Mouse (Mus musculus): ENCODE results near the gene Apbb2. TPM values are rescaled to one million over a fixed set of nuclear protein-coding genes. Genes with fewer than 3 reads are reported as not detected.

The Apbb2 gene
- polyA plus RNA-seq, 1 experiment: not detected

DNA sequence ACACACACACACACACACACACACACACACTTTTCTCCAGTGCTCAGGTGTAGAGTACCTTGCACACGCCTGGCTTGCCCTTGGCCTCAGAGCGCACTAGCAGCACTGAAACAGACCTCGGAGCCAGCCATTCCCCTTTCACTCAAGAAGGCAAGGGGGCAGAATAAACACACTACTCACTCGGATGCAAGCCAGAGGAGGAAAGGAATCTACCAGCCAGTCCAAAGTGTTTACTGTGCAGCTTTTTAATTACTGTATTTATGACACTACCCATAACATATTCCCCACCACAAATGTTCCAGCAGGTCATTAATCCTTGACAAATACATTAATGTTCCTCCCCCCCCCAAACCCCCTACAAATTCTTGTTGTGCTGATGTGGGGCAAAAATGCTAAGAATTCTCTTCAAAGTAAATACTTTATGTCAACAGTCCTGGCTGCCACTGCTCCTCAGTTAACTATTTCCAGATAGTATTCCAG, 121.7 kb downstream of the Apbb2 start:
- no peak for TF ChIP-seq GATA1 (IDR thresholded peaks at IDR 0.05; ENCODE audit: low read length)

DNA sequence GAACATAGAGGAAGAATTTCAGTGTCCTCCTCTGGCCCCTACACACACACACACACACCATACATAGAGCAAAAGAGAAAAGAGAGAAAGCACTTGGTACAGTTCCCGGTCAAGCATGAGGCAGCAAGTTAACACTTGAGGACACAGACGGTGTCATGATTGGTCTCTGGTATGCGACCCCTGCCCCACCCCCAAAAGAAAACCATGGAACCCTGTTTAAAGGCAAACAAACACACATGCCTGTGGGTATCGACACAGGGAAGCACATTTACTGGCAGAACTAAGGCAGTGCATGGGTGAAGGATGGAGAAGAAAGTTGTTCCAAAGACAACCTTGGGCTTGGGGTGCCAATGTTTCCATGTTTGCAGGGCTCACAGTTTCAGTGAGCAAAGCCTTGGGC, 123.9 kb downstream of the Apbb2 start:
- TF ChIP-seq GATA1 (IDR thresholded peaks at IDR 0.05; ENCODE audit: low read length): no peak

DNA sequence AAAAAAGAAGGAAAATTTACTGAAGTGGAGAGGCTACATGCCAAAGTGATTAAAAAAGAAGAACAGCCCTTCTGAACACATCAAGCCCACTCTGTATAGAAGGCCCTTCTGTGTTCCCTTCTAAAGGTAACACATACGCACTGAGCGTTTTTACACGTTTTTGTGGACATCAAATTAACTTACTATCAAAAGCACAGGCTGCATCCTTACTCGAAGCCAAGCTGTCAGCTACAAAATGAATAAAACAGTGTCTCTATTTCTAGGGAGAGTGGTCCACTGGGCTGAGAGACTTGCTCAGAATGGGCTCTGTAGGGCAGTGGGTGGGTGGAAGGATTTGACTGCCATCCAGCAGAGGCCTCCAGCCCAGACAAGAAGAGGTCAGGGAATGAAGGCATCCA, 126.0 kb downstream of the Apbb2 start:
- no peak for TF ChIP-seq GATA1 (IDR thresholded peaks at IDR 0.05; ENCODE audit: low read length)

DNA sequence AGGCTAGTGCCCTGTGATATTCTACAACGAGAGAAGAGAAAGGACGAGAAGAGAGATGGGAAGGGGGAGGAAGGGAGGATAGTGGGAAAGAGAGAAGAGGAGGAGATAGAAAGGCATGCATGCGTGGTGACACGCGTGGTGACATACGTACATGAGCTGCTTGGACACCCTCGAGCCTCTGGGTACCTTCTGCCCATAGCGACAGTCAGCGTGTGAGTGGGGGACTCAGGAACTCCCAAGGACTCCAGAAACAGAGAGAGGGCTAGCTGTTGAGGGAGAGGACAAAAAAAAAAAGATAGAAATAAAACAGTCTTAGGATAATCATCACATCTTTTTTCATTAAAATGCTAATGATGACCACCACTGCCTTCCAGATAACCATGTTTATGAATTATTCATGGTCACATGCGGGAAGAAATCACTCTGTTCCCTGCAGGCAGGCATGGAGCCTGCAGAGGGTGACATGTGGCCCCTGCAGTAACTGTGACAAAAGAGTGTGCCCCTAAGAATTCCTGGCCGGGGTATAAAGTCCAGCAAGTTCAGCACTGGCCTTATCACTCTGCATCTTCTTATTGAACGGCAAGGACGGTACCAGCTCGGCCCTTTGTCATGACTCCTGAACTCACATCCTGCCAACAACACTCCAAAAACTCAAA, 126.5 kb downstream of the Apbb2 start:
- no peak for TF ChIP-seq GATA1 (IDR thresholded peaks at IDR 0.05; ENCODE audit: low read length)

DNA sequence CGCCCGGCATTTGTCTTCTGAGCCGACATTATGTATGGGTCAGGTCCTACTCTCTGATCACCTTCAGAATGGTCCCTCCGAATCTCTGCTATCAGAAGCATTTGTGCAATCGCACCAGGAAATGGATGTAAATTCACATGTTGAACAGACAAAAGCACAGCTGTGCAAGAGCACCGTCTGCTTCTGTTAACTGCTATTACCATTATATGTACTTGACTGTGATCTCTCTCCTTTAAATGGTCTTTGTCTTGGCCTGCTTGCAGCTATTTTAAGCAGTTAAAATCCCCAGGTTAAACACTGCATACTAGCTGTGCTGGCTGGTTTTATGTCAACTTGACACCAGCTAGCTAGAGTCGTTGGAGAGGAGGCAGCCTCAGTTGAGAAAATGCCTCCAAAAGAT, 132.6 kb downstream of the Apbb2 start:
- no peak for TF ChIP-seq GATA1 (IDR thresholded peaks at IDR 0.05; ENCODE audit: low read length)

DNA sequence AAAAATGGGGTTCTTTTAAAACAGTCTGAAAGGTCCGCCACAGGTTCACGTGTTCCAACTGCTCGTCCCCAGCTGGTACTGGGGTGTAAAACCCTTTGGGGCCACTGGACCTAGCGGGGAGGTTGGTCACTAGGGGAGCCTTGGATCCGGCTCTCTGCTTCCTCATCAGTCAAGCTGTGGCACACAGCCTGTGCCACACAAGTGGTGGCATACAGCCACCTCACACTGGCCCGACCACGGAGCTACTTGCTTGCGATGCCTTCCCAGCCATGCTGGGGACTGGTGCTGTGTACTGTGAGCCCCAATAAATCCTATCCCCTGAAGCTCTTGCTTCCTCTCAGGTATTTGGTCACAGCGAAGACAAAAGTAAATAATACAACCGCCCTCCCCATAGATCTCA, 142.3 kb downstream of the Apbb2 start:
- no peak for TF ChIP-seq GATA1 (IDR thresholded peaks at IDR 0.05; ENCODE audit: low read length)

DNA sequence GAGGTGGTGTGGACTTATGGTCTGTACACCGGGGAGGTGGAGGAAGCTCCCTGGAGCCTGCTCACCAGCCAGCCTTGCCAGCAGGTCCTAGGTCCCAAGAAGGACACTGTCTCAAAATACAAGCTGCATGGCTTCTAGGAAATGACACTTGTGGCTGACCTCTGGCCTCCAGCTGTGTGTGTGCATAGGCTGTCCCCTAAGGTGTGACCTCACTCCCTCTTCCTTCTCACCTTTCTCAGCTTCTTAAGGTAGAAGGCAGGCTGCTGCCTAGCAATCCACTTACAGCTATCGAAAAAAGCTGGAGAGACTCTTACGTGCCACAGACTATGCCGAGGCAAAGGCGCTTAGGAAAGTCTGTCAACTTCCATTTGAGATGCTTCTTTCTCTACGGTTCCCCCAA, 142.8 kb downstream of the Apbb2 start:
- TF ChIP-seq GATA1 (IDR thresholded peaks at IDR 0.05; ENCODE audit: low read length): no peak

DNA sequence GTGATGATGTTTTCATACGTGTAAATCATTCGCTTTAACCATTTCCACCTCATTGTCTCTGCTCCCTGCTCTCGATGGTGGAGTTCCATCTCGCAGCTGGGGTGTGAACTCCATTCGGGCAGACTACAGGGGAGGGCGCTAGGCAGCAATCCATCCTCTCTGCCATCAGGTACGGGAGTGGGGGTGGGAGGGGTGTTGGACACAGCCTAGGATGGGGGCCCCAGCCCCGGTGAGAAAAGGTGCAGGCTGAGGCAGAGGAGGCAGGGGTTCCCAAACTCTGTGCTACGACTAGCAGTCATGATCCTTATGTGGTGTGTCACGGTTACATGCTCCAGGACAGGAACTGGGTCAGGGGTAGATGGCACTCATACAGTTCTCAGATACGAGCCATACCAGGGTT, 144.4 kb downstream of the Apbb2 start:
- no peak for TF ChIP-seq GATA1 (IDR thresholded peaks at IDR 0.05; ENCODE audit: low read length)

DNA sequence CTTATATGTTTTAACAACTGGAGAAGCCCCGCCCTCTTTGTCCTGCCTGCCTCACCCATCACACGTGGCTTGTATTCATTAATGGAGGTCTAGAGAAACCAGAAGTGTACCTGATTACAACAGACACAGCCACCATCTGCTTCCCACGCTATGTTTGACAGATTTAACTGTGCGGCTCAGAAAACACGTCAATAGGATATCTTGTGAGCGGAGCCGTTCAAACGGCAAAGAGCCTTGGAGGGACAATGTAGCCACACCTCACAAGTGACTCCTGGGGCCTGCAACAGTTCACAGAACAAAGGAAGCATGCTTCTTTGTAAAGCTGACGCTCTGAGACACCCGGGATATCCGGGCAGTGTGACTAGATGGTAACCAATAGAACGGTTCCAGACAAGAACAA, 145.0 kb downstream of the Apbb2 start:
- TF ChIP-seq GATA1 (IDR thresholded peaks at IDR 0.05; ENCODE audit: low read length): no peak

DNA sequence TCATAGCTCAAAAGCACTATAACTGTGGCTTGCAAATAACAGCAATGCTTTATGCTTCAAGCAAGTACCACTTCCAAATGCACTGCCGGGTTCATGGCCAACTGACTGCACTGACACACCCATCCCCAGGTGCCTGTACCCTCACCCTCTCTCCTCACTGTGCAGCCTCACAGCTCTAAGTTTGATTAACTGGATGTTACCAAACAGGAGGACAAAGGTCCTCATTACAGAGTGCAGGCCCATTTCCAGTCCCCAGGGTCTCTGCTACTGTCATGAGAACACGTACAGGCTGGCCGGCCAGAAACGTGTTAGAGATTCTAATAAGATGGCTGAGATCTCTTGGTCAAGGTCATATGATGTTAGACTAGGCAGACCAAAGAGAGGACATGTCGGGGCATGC, 147.7 kb downstream of the Apbb2 start:
- no peak for TF ChIP-seq GATA1 (IDR thresholded peaks at IDR 0.05; ENCODE audit: low read length)

DNA sequence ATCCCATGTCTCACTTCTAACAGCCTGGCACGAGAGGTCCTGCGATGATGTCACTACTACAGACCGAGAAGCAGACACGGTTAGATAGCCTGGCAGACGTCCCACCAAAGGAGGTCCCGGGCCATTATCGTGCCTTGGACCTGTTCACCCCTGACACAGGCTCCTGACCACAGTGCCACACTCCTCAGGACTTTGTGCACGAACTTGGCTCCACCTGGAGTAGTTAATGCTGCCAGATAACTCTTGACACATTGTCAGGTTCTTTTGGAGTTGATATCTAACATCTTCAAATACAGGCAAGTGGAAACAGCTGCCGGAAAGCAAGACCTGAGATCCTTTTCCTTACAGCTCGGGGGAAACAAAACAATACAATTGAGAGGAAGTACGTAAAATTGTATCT, 148.9 kb downstream of the Apbb2 start:
- TF ChIP-seq GATA1 (IDR thresholded peaks at IDR 0.05; ENCODE audit: low read length): no peak

DNA sequence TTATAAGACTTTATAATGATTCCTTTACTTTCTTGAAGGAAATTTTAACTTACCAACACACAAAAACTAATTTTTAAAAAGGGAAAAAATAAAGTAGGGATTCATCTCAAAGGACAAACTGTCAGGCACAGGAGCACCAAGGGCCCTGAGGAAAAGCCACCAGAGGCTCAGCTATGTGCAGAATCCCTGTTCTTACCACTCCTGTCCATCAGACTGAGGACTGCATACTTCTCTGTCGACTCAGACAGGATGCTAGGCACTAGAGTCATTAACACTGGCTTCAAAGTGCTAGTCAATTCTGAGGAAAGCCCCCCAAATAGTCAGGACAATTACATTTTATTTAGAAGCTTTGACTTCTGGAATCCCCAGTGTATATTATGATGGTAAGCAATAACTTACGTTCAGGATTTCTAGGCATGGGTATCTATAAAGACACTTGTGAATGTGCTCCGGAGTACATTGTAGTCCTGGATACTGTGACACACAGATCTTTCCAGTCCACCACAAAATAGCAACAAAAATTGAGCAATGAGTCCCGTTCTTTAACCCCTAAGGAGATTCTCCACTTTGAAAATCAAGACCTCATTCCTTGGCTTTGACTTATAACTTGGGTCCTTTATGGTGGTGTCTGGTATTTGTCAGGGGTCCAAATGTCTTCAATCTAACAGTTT, 150.1 kb downstream of the Apbb2 start:
- TF ChIP-seq GATA1 (IDR thresholded peaks at IDR 0.05; ENCODE audit: low read length): no peak

DNA sequence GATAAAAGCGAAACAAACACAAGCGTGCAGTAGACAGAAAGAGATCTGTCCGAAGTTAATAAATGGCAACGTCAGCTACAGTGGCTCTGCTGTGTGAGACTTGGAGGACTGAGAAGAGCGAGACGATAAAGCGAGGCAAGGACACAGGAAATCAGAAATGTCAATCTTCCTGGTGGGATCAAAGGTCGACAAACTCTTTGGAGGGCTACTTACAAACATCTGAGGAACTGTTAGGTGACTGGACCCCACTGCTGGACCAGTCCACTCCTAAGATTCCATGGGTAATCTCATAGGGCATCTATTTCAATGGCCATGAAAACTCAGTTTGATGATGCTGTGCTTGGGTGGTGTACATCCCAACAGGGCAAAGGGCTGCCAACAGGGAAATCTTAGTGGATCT, 155.9 kb downstream of the Apbb2 start:
- TF ChIP-seq GATA1 (IDR thresholded peaks at IDR 0.05; ENCODE audit: low read length): no peak

DNA sequence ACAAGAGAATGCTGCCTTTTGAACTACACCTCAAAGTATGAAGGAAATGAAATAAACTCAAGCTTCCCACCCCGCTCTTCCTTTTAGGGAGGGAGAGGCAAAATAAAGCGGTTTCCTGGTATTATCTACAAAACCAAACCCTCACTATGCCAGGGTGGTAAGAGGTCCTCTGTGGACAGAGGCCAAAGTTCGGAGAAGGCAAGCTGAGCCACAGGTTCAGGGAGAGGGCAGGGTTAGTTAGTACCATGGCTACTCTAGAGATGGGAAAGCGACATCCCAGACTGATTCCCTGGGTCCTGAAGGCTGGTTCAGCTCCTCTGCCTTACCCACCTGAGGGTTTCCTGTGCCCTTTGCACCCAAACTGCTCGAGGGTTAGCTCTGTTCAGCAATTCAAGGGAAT, 159.7 kb downstream of the Apbb2 start:
- no peak for TF ChIP-seq GATA1 (IDR thresholded peaks at IDR 0.05; ENCODE audit: low read length)

DNA sequence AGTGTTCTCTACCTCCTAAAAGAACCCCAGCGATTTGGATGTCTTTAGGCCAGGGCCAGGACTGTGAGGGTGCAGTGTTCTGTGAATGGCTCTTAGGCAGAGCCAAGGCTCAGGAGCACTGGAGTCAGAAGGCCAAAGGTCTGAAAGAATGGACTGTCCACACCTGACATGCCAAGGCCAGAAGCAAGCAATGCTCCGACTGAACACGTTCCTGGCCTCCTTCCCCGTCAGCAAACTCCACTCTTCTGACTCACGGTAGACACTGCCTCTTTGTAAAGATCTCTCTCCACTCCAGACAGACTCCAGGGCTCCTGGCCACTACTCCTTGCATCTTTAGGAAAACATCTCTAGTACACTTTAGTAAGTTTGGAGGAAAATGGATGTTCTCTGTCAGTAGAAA, 163.3 kb downstream of the Apbb2 start:
- no peak for TF ChIP-seq GATA1 (IDR thresholded peaks at IDR 0.05; ENCODE audit: low read length)

DNA sequence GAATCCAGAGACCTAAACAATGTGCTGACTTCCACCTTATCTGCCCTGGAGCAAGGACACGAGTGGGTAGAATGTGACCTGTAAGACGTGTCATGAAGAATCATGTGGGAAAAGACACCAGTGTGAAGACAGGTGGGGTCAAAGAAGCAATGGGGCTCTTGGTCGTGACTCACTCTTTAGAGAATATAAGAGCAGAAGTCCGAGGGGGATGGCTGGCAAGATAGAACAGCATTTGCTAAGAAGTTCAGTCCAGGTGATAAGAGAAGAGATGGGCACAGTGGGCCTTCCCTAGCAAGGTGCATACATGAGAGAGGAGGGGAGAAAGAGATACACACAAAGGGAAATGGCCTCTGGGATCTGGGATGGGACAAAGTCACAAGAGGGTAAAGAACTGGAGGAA, 163.8 kb downstream of the Apbb2 start:
- TF ChIP-seq GATA1 (IDR thresholded peaks at IDR 0.05; ENCODE audit: low read length): no peak

DNA sequence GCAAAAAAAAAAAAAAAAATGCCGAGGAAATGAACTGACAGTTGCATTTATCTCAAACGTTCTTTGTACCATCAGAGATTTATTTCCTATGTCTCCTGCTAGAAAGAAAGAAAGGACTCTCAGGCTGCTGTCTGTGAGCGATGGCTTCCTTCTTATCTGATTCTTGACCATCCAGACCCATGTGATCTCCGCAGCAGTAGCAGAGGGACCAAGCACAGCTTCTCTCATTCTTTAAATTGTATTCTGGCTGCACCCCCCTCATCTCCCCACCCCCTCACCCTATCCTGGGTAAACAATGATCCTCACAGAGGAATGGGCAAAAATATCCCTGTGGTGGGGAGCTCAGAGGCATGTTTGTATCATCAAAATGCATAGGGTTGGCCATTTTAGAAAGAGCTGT, 165.5 kb downstream of the Apbb2 start:
- TF ChIP-seq GATA1 (IDR thresholded peaks at IDR 0.05; ENCODE audit: low read length): no peak
